Mouse (Mus musculus) skeletal muscle tissue, adult 2 months (tissue): Measurements from ENCODE around the gene A030014E15Rik.
"Not testable (repeated sequence)": the region's sequence is repeated elsewhere in the genome, so short reads cannot be mapped to it uniquely, and the experiment has no call there.

Source experiments
- DNase-seq: peaks from one replicate; pipeline ENCODE4 v3.0.0-alpha.2; 2012; ENCODE audit warnings: low read depth, low spot score

A030014E15Rik gene

DNA sequence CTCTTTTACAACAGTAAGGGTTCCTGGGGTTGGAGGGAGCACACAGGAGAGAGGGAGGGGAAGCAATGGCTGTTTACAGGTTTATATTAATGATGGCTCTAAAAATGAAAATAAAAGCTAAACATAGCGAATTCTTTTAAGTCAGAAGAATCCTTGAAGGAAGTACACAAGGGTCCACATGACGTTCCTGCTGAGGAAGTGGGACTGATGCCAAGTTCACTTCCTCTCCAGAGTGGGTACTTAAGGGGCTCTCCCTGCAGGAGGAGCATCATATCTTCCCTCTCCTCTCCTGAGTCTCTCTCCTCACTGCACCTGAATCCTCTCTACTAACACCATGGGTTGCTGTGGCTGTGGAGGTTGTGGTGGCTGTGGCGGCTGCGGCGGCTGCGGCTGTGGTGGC, at the start of gene A030014E15Rik:
A030014E15Rik (plus strand) TSS at position 268 of the 400 bp plus-strand sequence.
- no peak for DNase-seq

DNA sequence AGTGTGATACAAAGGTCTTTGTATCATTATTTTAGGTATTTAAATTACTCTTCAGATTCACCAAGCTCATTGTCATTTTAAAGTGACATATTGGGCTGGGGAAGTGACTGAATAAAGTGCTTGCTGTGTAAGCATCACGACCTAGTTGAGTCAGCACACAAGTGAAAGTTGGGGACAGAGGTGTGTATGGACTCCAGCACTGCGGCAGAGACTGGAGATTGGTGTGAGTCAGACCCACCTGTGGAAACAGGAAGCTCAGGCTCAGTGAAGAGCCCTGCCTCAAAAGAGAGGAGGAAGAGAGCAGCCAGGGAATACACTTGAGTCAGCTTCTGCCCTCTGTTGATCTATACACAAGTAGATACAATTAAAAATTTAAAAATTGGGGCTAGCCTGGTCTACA, 45.5 kb upstream of the A030014E15Rik start:
- DNase-seq, result no peak

DNA sequence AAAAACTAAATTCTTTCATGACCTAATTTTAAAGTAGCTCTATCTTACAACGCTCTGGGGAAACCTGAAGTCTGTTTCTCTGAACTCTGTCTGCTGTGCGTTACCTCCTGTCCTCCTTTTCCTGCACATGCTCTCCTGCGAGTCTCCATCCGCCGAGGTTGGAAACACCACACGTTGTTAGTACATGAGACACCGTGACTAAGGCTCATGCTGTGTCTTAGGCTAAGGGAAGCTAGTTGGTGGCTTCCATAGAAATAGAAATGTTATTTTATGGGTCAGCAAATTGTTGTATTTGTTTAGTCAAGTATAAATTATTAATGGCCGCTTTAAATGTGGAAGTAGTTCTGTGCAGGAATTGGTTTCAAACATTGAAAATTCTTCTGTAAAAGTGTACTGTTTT, 44.5 kb upstream of the A030014E15Rik start:
- DNase-seq, result no peak

GRCm38 (mm10) chr1:82893269-82893668, 31.4 kb upstream of the A030014E15Rik start:
- no peak for DNase-seq

DNA sequence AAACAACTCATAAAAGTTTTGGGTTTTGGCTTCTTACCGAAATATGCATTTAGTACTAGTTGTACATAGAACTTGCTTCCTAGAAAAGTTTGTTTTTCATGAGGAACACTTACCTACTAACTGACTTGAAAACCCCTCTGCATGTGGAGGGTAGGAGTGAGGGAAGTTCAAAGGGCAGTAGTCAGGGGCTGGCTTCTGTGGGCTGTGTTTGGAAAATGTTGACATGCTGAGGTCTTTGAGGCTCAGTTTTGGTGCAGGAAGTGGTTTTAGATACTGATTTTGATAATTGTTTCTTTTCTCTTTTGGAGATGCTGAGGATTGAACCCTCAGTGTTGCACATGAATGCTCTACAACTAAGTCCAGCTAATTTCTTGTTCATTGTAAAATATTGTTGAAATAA, 24.1 kb upstream of the A030014E15Rik start:
- DNase-seq, result no peak

DNA sequence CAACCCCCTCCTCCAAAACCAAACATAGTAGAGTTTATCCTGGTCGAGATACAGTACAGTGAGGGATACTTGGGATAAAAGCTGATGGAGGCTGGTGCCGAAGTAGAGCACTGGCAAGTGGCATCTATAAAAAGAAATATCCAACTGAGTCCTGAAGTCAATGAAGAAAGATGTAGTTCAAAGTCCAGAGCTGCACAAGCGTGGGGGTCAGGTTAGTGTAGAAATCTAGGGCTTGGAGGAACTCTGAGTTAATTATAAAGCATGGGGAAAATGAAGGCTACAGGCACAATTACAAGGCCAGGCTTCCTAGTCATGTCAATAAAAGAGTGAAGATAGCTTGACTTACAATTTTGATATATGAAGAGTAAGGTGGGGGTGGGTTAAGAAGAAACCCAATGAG, 23.5 kb upstream of the A030014E15Rik start:
- DNase-seq, result no peak

GRCm38 (mm10) chr1:82905886-82906285, 18.8 kb upstream of the A030014E15Rik start:
- no peak for DNase-seq

GRCm38 (mm10) chr1:82913025-82913424, 11.7 kb upstream of the A030014E15Rik start, which contains the start of gene A030005L19Rik:
Gene A030005L19Rik, plus strand, starts transcription at chr1:82913325.
- no peak for DNase-seq

GRCm38 (mm10) chr1:82913434-82913833, 11.3 kb upstream of the A030014E15Rik start:
- not testable (repeated sequence) for DNase-seq

GRCm38 (mm10) chr1:82930558-82930957, 5.8 kb downstream of the A030014E15Rik start:
- DNase-seq, result not testable (repeated sequence)

GRCm38 (mm10) chr1:82931326-82931725, 6.6 kb downstream of the A030014E15Rik start, which contains the start of gene Gm6217:
Gene Gm6217, minus strand, starts transcription at chr1:82931399.
- DNase-seq, result not testable (repeated sequence)

DNA sequence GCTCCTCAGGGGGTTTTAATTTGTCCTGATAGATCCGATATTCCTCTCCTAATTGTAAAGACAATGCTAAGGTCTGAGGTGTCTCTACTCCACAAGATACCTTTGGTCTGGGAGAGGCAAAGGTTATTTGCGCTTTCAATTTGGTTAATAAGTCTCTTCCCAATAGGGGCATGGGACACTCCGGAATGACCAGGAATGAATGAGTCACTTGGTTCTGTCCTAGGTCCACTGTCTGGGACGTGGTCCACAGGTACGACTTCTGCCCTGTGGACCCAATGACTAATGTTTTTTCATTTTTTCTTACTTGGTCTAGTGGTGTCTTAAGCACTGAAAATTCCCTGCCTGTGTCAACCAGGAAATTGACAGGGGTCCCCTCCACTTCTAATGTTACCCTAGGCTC, 13.9 kb downstream of the A030014E15Rik start:
- DNase-seq, result no peak

GRCm38 (mm10) chr1:82942505-82942904, 17.8 kb downstream of the A030014E15Rik start:
- not testable (repeated sequence) for DNase-seq

DNA sequence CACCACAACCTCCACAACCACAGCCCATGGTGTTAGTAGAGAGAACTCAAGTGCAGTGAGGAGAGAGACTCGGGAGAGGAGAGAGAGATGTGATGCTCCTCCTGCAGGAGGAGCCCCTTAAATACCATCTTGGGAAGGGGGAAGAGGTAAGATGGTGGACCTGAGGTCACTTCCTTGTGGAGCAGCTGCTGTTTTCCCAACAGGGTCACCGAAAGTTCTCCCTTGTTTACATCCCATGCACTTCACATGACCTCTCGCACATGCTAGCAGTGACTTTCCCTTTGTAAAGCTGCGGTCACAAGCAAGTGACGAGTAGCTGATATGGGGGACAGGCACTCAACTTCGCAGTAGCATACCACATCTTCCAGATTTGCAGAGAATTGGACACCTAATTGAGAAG, 18.6 kb downstream of the A030014E15Rik start, which contains the start of gene A030003K21Rik:
A030003K21Rik (minus strand) TSS at position 94 of the 400 bp plus-strand sequence.
- DNase-seq, result not testable (repeated sequence)

DNA sequence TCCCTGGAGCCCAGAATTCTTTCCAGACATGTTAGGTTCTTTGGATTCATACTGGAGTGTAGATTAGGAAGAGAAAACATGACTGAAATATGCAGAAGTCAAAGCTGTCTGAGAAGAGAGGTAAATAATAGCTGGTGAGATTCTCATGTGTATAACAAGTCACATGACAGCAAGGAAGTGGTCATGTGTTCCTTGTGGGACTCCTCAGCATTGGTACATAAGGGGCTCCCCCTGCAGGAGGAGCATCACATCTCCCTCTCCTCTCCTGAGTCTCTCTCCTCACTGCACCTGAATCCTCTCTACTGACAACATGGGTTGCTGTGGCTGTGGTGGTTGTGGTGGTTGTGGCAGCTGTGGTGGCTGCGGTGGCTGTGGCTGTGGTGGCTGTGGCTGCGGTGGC, 21.3 kb downstream of the A030014E15Rik start:
- not testable (repeated sequence) for DNase-seq

DNA sequence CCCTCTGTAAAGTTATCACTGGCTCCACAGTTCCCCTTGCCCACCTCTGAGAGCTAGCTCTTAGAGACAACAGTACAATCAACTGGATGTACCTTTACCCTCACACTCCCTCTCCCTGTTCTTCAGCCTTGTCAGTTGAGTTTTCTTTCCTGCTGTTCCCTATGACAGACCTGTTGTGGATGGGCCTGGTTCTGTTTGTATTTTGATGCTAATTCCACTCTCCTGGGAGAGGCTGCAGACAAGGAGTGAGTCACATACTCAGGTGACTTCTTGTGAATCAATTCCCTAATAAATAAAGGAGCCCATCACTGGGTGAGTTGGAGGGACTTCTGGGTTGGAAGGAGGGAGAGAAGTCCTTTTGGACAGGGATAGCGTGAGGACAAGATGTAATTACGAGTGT, 23.9 kb downstream of the A030014E15Rik start:
- DNase-seq, result no peak

- DNase-seq, result not testable (repeated sequence)
Measured at GRCm38 (mm10) chr1:82955913-82956312, 31.2 kb downstream of the A030014E15Rik start, which contains the start of gene Gm7544. Gene Gm7544, minus strand, starts transcription at chr1:82956013.

DNA sequence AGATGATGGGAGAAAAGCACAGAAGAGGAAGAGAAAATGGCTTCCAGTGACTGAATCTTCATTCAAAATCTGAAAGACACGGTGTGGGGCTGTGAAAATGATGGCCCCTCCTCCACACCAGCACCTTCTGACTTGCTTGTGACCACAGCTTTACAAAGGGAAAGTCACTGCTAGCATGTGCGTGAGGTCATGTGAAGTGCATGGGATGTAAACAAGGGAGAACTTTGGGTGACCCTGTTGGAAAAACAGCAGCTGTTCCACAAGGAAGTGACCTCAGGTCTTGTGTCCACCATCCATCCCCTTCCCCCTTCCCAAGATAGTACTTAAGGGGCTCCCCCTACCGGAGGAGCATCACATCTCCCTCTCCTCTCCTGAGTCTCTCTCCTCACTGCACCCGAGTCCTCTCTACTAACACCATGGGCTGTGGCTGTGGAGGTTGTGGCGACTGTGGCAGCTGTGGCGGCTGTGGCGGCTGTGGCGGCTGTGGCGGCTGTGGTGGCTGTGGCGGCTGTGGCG, 35.2 kb downstream of the A030014E15Rik start, which contains the start of gene Gm47955:
Gm47955 (plus strand) TSS at position 417 of the 516 bp plus-strand sequence.
- no peak for DNase-seq

DNA sequence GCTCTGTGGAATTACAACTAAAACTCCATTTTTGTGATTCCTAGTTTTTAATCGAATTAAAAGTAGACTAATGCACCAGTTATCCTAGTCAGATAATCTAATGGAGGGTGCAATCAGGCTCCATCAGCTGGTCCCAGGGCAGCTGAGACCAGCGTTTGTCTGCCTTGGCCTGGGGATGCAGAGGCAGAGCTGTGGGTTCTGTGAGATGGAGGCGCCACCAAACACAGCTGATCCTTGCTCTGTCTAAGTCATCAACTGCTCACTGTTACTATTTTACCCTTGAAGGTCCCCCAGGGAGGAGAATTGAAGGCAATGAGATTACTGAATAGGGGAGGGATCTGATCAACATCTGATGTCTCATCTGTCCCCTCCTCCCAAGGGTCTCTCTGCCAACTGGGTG, 41.7 kb downstream of the A030014E15Rik start:
- no peak for DNase-seq

DNA sequence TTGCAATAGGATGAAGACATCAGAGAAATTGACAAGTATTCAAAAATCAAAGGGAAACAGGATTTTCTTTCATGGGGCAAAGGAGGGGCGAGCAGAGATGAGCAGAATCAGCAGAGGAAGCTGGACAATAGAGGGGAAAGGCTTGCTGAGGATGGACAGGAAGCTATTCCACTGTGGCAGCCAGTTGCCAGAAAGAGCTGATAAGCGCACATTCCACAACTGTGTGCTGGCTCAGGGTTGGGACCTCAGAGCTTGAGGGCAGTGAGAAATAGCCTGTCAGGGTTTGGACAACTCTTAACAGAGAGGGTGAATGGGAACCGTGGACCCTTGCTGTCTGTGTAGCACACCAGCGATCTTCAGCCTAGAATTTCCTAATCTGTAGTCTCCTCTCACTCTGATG, 47.3 kb downstream of the A030014E15Rik start:
- no peak for DNase-seq

DNA sequence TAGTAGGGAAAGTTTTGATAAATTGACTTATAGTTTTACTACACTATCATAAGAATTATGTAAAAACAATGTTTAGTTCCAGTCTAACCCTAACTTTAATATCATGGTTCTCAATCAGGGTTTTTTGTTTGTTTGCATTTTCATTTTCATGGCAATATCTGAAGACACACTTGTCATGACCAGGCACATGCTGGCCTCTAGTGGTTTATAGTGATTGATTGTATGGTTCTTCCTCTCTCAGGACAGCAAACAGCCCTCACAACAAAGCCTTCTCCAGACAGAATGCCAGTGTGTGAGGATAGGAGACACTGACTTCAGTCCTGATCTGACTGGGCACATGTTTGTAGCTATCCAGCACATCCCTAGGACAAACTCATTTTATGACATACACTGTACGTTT, 48.5 kb downstream of the A030014E15Rik start:
- no peak for DNase-seq

DNA sequence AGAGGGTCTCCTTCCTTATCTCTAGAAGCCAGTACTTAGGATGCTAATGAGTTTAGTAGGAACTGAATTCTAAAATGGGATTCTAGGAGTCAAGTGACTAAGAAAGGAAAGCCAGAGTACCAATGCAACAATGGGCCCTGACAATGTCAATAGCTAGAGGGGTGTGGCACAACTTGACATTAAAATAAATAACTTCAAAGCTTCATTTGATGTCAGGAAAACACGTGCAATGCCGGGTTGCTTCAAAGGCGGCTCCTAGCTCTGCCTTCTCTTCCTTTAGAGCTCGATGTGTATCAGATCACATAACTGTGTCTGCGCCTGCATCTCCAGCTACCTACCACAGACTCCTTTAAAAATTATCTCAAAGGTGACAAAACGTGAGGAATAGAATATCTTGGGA, 49.2 kb downstream of the A030014E15Rik start:
- DNase-seq, result no peak

DNA sequence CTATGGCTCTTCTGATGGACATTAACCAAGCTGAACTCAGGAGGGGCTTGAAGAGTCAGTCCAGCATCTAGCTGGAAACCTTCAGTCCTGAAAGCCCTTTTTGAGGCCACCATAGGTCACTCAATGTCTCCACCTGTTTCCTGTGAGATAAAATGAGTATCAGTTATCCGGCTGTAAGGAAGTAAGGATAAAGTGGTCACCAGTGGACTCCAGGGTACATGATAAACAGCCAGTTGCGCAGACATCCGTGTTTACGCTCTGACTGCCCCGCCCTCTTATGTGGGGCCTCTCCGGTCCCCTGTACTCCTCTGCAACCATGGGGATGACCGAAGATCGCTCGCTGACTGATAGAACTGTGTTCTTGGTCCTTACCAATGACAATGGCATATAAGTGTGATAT, 49.6 kb downstream of the A030014E15Rik start:
- no peak for DNase-seq
